Mouse (Mus musculus) heart, postnatal 25 days (tissue): ENCODE results near the gene Them7. TPM values are rescaled to one million over a fixed set of nuclear protein-coding genes. Genes with fewer than 3 reads are reported as not detected.

ENCODE experiments used
- DNase-seq: peaks from one replicate; pipeline ENCODE4 v3.0.0; 2022; ENCODE audit warnings: low spot score
- intact Hi-C: fragments of 180-260 bp; cut with DNase I; formaldehyde crosslinking; loops from one replicate; pipeline ENCODE4 v1.15.1; 2025
- total RNA-seq, 2 experiments: library from RNA; stranded (reverse); gene quantifications; 2 replicates each; pipeline ENCODE4 v1.2.3; 2021

Them7 gene
- total RNA-seq, 2 experiments from 2014 or later: 1.8 to 2.0 TPM

DNA sequence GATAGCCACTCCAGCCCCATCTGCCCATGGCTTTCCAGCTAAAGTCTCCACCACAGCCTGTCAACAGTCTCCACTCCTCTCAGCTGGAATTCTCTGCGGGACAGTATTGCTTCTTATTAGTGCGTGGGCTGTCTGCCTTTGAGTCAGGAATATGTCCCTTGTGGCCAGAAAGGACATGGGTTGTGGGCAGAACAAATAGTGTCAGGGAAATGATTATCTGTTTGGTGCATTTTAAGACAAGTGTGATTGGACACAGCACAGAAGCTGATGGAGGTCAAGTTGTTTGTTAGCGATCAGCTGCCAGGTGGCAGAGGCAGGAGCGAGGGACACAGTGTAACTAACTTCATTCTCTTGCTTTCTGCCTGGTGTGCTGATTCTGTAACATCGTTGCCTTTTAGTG is 132.7 kb downstream of the Them7 start:
- intact Hi-C loops: no loop called here
- DNase-seq: no peak

- intact Hi-C loops: no loop called here
These were observed 133.9 kb downstream of the Them7 start for GRCm38 (mm10) chr2:105358040-105358439.

DNA sequence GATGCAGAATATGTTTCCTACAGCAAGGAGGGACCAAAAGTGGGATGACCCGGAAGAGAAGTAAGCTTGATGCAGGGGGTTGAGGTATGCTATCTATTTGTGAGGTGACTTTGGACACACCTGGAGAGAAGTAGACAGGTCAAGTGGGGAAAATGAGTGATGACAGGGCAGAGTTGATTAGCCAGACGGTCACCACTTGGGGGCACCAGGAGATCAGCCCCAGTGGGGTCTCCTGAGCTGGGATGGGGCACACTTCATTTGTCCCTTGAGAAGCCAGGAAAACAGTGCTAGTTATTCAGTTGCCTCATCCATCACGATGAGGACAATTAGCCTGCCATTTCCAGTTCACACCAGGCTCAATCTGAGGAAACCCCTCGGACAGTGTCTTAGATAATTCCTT is 143.5 kb downstream of the Them7 start:
- no peak for DNase-seq
- intact Hi-C loops: loop anchor here (1.0 kb wide), 1 partner anchor 61 kb away; no protein-coding TSS in a partner anchor

More at GRCm38 (mm10) chr2:105358040-105358439, 133.9 kb downstream of the Them7 start:
- no peak for DNase-seq

DNA sequence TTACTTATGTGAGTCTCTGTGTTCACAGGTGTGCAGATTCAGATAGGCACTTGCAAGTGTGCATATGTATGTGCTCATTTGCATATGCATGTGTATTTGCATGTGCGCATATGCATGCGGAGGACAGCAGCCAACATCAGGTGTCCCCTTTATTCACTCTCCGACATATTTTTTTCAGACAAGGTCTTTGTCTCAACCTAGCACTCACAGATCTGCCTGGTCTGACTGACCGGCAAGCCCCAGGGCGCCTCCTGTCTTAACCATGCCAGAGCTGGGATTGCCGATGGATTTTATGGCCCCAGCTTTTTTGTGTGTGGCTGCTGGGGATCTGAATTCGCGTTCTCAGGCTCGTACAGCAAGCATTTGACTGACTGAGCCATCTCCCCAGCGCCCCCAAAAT is 146.1 kb downstream of the Them7 start:
- intact Hi-C loops: no loop called here
- no peak for DNase-seq

- DNase-seq: no peak
- intact Hi-C loops: no loop called here
These were observed 146.6 kb downstream of the Them7 start for GRCm38 (mm10) chr2:105370698-105371097.

- intact Hi-C loops: no loop called here
- no peak for DNase-seq
These were observed 148.0 kb downstream of the Them7 start for GRCm38 (mm10) chr2:105372156-105372555.

DNA sequence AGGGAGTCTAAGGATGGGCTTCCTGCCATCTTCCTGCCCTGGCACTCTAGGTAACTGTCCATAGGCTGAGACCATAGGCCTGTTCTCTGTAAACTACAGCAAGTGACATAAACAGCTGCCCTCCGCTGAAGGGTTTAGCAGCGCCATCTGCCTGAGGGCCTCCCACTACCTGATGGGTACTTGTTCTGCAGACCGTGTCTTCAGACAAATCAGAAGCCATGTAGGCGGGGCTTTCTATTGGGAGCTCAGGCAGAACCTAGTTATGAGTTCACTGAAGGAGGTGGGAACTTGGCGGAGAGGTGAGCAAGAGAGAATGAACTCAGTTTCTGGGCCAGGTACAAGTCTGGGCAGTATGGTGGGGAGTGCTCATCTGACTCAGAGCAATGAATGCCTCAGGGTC is 148.6 kb downstream of the Them7 start:
- intact Hi-C loops: no loop called here
- no peak for DNase-seq

DNA sequence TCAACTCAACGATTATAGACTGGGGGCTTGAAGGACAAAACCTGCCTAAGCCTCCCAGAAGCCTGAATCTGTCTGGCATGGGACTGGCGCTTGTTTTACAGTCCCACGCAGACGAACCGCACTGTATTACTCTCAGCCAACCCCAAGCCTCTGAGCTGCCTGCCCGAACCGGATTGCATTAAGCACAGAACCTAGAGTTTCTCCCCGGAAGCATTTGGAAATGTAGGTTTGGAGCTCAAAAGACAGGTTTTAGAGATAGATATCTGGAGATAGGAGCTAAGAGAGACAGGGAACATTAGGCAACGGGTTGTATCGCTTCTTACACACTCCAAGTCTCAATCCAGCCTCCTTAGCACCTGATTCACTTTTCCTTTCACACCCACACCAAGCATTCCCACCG is 149.5 kb downstream of the Them7 start:
- DNase-seq: no peak
- intact Hi-C loops: no loop called here

DNA sequence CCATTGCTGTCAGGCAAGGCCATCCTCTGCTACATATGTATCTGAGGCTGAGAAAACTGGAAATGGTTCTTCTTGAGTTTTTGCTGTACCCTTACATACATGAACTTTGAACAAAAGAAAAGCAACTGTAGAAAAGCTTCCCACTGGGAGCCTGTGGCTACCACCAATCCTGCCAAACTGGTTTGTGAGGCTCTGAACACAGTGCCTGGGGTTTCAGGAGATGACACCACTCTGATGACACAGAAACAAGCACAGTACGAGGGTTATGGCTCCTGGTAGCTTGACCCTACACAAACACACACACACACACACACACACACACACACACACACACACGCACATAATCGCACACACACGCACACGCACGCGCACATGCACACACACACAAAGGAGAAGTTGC is 151.1 kb downstream of the Them7 start:
- DNase-seq: no peak
- intact Hi-C loops: no loop called here

GRCm38 (mm10) chr2:105375705-105376104 is 151.6 kb downstream of the Them7 start:
- intact Hi-C loops: no loop called here
- DNase-seq: no peak

DNA sequence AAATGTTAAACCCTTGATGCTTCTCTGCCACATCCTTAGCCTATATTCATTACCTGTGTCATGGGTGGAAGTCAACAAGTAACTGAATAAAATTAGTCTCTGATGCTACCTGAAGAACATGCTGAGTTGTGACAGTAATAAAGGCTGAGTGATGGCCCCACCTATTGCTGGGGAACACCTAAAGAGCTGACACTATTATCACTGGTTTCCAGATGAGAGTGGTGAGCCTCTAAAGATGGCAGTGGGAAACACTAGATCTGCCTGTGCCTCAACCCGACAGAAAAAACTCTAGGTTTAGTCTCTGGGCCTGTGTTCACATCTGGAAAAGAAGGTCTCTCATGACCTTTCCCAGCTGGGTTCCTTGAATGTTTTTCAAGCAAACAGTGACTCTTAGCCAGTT is 155.6 kb downstream of the Them7 start:
- no peak for DNase-seq
- intact Hi-C loops: no loop called here

GRCm38 (mm10) chr2:105380757-105381319 is 156.7 kb downstream of the Them7 start:
- intact Hi-C loops: no loop called here
- no peak for DNase-seq

GRCm38 (mm10) chr2:105383063-105383462 is 158.9 kb downstream of the Them7 start:
- DNase-seq: no peak
- intact Hi-C loops: no loop called here

DNA sequence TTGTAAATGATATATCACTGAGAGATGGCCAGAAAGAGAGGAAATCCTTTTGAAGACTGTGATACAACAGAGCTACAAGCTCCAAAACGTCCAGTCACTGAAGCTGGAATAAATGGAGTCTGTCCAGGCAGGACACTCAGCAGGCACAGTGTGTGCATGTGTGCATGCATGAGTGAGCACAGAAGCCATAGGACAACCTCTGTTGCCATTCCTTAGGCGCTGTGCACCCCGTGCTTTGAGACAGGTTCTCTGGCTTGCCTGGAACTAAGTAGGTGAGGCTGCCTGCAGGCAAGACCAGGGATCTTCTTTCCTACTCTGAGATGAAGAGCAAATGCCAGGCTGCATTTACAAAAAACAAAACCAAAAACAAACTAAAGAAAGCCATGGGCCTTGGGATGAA is 160.9 kb downstream of the Them7 start:
- no peak for DNase-seq
- intact Hi-C loops: no loop called here

DNA sequence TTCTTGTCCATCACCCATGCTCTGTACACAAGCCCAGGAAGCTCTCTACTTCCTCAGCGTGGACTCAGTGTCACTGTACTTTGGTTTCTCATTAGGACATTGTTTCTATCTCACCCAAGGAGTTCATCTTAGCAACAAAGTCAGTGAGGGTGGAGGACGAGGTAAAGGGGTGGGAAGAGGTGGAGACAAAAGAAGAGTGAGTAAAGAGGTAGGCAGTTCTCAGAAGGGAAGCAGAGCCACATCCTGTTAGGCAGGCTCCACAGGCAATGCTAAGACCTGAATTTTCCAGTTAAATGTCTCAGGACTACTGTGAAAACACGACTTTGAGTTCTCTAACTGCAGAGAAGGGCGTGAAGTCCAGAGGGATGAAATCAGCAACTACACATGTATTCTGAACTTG is 162.3 kb downstream of the Them7 start:
- intact Hi-C loops: no loop called here
- DNase-seq: no peak

GRCm38 (mm10) chr2:105389007-105389890 is 165.1 kb downstream of the Them7 start:
- DNase-seq: no peak

GRCm38 (mm10) chr2:105390653-105391413 is 166.7 kb downstream of the Them7 start:
- intact Hi-C loops: no loop called here
- DNase-seq: no peak

More at GRCm38 (mm10) chr2:105389007-105389890, 165.1 kb downstream of the Them7 start:
- intact Hi-C loops: no loop called here

GRCm38 (mm10) chr2:105391414-105391784 is 167.3 kb downstream of the Them7 start:
- DNase-seq: no peak
- intact Hi-C loops: no loop called here

GRCm38 (mm10) chr2:105392514-105392913 is 168.4 kb downstream of the Them7 start:
- intact Hi-C loops: no loop called here
- no peak for DNase-seq

- intact Hi-C loops: no loop called here
These were observed 170.3 kb downstream of the Them7 start for GRCm38 (mm10) chr2:105394375-105394774.

GRCm38 (mm10) chr2:105396066-105396465 is 171.9 kb downstream of the Them7 start:
- no peak for DNase-seq

More at GRCm38 (mm10) chr2:105394375-105394774, 170.3 kb downstream of the Them7 start:
- no peak for DNase-seq

More at GRCm38 (mm10) chr2:105396066-105396465, 171.9 kb downstream of the Them7 start:
- intact Hi-C loops: no loop called here
